Mouse (Mus musculus): Measurements from ENCODE around the gene Bax. TPM values are rescaled to one million over a fixed set of nuclear protein-coding genes. Genes with fewer than 3 reads are reported as not detected.
"Not testable (repeated sequence)": the region's sequence is repeated elsewhere in the genome, so short reads cannot be mapped to it uniquely, and the experiment has no call there.

Gene Bax
- total RNA-seq, 2 experiments from 2014 or later = 15.6 to 16.9 TPM

DNA sequence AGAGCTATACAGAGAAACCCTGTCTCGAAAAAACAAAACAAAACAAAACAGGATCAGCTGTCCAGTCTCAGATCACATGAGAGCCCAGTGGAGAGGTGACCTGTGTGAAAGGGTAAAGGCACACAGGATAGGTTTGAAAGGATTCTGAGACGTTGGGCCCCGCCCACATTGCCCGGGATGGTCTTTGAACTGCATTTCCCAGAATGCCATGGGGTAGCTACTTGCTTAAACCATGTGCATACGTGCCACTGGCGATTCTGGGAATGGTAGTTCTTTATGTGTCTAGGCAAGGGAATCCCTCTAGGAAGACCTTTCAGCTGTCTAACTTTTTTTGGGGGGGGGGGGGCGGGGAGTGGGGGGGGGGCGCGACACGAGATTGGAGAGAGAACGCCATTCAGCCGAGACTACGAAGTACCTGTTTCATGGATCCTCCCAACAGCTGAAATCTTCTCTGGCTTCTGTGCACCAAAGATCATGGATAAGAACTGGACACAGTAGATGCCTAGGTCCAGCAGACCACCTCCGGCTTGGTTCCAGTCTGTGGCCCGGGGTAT, 14.8 kb upstream of the Bax start, which contains the start of gene Tulp2:
Tulp2 (plus strand) TSS at position 504 of the 554 bp plus-strand sequence.
- DNase-seq = peak; percentile 46

DNA sequence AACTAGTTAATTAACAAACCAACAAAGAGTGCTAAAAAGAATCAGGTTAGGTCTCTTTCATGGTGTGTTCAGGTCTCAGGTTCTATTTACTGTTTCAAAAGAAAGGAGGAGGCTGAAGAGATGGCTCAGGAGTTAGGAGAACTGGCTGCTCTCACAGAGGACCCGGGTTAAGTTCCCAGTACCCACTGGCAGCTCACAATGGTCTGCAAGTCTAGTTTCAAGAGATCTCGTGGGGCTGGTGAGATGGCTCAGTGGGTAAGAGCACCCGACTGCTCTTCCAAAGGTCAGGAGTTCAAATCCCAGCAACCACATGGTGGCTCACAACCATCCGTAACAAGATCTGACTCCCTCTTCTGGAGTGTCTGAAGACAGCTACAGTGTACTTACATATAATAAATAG, 13.6 kb upstream of the Bax start:
- not testable (repeated sequence) for DNase-seq

DNA sequence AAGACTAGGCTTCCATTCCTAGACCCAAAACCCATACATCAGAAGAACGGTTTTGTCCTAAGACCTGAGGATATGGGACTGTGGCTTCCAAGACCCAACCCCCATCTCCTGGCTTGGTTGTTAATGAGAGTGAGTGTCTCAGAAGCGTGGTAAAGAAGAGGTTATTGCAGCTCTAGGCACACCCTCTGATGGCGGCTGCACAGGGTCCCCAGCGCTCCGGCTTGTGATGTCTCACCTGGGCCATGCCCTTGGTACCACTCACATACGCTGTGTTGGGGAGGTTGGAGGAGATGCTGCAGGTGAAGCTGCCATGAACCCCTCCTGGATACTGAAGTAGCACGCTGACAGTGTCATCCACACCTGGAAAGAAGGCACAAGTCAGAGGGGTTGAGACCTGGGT, 12.1 kb upstream of the Bax start:
- DNase-seq = no peak

DNA sequence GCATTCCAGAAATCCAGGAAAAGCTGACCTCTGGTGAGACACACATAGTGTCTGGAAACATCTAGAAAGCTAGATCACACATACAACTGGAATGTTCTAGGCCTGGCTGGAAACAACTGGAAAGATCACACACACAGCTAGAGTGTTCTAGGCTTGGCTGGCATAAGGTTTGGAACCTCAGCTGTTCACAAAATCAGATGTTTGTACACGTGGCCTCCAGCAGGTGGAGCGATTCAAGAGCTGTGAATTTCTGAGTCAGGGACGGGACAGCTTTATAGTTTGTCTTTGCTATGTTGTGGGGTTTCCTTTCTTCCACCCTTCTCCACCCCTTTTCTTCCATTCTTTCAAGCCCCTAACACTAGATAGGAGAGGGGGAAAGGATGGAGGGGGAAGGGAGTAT, 10.3 kb upstream of the Bax start:
- DNase-seq = no peak

DNA sequence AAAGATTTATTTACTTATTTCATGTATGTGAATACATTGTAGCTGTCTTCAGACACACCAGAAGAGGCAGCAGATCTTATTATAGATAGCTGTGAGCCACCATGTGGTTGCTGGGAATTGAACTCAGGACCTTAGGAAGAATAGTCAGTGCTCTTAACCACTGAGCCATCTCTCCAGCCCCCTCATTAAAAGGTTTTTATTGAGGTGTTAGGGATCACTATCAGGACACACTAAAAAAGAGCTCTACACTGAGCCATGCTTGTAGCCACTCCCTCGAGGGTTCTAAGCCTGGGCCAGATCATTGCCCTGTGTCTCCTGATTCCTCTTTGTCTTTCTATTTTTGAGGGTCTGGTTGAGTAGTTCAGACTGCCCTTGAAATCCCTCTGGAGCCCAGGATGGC, 9.8 kb upstream of the Bax start:
- no peak for DNase-seq

DNA sequence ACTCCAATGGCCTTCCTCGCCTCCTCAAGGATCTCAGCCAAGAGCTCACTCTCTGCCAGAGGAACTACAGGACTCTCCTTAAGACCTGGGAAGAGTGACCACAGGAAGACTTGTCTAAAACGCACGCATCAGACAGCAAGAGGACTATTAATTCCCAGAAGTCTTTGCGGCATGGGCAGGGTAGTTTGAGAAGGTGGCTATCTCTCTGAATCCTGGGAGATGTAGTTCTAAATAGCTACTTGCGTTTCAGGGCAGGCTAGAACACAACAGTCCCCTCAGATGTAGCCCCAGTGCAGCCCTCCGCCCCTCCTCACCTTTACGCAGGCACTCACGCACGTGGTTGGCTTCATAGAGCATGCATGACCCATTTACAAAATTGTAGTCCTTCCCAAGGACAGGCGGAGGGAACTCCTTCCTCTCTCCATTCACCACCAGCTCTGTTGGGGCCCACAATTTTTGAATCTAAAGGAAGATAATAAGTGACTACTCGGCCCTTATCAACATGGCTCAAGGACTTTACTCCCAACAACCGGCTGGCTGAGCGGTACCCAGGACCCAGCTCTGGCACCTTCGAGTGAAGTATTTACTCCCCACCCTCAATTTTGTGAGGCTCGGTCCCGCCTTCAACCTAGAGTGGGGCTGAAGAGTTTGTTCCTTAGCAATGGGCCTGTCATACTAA, 8.7 kb upstream of the Bax start:
- no peak for DNase-seq

DNA sequence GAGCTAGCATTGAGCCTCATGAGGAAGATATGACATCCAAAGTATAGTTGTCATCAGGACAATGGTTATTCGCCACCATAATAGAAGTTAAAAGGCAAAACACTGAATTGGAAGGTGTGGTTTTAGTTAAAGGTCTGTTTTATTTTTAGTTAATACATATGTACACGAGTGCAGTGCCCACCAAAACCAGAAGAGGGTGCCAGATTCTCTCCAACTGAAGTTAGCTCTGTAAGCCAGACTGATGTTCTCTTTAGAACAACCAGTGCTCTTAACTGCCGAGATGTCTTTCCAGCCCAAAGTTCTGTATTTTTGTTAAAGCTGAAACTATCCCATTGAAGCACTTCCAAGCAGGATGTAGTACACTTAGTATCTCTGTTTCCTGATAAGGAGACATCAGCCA, 4.2 kb upstream of the Bax start:
- DNase-seq = no peak

DNA sequence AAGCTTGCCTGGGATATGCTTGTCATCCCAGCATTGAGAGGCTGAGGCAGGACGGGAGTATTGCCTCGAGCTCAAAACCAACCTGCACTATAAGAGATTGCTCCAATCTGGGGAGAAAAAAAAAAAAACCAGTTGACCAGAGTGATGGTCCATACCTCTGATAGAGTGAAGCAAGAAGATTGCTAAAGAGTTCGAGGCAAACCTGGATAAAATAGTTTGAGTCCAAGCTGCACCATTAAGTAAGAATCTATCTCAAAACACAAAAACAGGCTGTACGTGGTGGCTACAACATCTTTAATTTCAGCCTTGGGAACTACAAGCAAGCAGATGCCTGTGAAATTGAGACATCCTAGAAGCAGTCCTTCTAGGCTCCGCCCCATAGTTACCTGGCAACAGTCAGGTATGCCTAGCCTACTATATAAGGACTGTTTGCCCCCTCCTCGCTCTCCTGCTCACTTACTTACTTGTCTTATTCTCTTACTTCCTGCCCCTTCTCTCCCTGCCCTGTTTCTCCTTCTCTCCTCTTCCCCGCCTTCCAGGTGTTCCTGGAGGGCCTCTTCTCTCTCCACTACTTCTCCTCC, 482 bp upstream of the Bax start:
- DNase-seq = no peak

DNA sequence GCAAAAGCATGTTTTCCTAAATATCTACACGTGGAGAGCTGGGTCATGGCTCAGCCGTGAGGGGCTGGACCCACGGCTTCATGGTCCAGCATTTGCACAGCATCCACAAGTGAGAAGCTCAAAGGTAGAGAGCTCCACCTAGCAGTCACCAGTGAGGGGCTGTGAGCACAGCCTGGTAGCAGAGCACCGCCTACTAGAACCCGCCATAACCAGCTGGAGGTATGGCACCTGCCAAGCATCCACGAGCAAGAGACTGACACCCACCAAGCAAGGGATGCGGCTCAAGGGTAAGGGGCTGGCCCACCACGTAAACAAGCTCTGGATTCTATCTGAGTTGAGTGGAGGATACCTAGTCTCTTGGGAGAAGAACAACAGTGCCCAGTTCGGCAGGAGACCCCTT, 1.1 kb downstream of the Bax start:
- DNase-seq = no peak

DNA sequence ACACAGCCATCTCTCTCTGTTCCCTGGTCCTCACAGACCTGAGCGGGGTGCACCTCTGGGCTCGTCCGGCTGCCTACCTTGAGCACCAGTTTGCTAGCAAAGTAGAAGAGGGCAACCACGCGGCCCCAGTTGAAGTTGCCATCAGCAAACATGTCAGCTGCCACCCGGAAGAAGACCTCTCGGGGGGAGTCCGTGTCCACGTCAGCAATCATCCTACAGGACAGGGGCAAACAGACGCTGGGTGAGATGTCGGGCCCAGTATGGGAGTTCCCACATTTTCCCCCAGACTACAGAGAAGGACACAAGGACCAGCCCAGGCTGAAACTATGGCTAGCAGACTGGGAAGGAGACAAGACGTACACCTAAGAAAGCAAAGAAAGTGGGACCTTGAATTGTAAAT, 1.6 kb downstream of the Bax start:
- DNase-seq = no peak

DNA sequence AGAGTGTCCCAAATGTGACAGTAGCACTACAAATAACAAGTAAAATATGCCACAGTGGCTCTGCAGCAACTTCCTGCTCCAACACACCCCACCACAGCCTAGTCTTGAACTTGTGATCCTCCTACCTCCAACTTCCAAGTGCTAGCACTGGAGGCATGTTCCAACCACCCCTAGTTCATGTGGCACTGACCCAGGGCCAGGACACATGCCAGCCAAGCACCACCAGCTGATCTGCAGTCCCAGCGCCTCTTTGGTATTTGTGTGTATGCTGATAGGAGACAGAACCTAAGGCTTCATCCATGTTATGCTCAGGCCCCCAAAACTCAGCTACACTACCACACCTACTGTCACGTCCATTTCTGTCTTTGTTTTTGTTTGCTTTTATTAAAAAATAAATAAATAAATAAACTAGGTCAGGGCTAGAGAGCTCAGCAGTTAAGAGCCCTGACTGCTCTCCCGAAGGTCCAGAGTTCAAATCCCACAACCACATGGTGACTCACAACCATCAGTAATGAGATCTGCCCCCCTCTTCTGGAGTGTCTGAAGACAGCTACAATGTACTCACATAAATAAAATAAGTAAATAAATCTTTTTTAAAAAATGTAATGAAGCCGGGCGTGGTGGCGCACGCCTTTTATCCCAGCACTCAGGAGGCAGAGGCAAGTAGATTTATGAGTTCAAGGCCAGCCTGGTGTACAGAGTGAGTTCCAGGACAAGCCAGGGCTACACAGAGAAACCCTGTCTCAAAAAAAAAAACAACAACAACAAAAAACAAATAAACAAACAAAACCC, 2.5 kb downstream of the Bax start:
- DNase-seq = no peak

DNA sequence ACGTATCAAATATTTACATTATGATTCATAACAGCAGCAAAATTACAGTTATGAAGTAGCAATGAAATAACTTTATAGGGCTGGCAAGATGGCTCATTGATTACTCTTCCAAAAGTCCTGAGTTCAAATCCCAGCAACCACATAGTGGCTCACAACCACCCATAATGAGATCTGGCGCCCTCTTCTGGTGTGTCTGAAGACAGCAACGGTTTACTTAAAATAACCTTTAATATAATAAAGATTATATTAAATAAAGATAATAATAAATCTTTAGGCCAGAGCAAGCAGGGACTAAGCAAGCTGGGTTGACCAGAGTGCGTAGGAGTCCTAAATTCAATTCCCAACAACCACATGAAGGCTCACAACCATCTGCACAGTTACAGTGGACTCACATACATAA, 3.8 kb downstream of the Bax start:
- not testable (repeated sequence) for DNase-seq

DNA sequence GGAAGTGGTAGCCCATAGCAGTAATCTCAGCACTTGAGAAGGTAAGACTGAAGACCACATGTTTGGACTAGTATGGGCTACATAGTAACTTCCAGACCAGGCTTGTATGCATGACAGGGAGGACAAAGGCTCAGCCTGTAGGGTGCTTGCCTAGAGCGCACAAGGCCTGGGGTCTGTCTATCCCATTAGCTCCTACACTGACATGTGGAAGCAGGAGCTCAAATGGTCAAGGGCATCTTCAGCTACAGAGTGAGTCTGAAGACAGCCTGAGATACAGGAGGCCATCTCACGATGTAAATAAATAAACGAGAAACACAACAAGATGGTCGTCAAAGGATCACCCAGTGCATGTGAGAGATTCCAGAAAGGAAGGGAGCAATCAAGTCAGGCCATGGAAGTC, 4.4 kb downstream of the Bax start:
- DNase-seq = no peak

DNA sequence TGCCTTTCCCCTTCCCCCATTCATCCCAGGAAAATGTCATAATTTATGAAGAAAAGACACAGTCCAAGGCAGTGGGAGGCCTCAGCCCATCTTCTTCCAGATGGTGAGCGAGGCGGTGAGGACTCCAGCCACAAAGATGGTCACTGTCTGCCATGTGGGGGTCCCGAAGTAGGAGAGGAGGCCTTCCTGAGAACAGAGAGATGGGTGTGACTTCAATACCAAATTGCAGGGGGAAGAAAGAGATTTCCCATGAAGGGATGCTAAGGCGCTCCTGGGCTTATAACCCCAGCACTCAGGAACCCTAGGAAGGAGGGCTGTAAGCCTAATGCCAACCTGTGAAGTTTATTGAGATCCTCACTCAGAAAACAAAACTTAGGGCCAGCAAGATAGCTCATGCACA, 4.9 kb downstream of the Bax start:
- no peak for DNase-seq

DNA sequence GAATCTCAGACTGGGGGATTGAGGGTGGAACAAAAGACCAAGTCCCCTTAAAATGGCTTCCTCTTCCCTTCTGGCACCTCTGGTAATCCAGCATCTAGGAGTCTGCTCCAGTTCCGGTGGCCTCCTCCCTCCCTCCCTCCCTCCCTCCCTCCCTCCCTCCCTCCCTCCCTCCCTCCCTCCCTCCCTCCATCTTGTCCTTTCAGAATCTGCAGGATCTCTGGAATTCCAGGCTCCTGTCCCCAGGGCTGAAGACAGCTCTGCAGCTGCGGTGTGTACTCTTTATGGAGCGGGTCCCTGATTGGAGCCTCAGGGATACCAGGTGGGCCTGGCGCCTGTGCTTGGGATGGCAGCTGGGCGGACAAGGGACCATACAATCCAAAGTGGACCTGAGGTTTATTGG, 5.4 kb downstream of the Bax start:
- no peak for DNase-seq

DNA sequence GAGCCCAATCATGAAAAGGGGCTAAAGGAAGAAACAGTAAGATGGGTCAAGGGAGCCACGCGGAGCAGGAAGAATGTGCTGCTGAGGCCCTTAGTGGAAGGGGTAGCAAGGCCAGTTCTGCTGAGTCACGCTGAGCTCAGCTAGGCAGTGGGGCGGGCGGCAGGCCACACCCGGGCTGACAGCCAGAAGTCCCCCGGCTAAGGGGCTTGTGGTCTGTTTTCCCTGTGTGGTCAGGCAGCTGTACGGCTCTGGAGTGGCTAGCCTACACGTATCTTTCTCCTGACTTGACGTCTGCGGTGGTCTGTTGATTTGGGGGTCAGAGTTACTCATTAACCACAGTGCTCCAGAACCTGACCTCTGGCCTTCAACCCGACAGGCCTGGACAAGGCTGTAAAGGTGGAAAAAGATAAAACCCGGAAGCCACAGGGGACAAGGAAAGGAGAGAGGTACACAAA, 5.8 kb downstream of the Bax start:
- peak; percentile 67 for DNase-seq

DNA sequence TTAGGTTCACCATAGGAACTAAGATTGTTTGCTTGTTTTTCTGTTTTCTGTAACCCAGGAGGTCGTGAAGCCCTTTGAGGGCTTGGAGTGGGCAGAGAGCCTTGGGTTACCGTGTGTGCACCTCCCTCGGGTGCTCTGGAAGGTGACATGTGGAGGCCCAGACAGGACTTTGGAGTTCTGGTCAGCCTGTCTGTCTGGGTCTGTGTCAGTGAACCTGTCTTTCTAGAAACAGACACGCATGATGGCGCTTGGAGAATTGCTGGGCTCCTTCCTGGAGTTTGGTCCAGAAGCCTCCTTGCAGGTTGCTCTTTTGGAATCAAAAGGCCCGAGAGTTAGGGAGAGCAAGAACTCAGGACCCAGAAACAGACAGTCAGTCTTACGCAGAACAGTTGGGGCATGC, 6.3 kb downstream of the Bax start:
- DNase-seq = no peak

DNA sequence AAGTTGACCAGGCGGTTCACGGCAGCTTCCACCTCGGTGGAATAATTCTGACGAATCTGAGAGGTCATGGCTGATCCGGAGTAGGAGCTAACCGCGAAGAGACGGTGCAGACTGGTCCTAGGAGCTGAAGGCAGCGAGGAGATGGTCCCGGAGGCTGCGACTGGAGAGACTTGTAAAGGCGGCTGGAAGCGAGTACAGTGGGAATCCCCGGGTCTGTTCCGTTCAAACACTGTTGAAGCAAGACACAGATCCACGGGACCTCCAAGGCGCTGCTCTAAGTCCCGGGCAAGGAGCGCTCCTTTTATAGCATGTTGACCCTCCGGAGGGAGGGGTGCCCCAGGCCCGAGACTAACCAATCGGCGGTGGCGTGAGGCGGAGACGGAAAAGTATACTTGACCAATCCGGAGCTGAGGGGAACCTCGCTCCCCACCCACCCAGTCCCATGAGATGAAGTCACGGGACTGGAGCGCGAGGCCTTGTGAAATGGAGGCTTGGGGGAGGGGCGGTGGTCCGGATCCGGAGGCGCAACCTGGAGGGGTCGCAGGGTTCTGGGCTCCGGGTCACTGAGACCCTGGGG, 7.0 kb downstream of the Bax start, which contains the start of gene Ftl1:
Ftl1 (minus strand) TSS at position 321 of the 577 bp plus-strand sequence.
- peak; percentile 98 for DNase-seq

DNA sequence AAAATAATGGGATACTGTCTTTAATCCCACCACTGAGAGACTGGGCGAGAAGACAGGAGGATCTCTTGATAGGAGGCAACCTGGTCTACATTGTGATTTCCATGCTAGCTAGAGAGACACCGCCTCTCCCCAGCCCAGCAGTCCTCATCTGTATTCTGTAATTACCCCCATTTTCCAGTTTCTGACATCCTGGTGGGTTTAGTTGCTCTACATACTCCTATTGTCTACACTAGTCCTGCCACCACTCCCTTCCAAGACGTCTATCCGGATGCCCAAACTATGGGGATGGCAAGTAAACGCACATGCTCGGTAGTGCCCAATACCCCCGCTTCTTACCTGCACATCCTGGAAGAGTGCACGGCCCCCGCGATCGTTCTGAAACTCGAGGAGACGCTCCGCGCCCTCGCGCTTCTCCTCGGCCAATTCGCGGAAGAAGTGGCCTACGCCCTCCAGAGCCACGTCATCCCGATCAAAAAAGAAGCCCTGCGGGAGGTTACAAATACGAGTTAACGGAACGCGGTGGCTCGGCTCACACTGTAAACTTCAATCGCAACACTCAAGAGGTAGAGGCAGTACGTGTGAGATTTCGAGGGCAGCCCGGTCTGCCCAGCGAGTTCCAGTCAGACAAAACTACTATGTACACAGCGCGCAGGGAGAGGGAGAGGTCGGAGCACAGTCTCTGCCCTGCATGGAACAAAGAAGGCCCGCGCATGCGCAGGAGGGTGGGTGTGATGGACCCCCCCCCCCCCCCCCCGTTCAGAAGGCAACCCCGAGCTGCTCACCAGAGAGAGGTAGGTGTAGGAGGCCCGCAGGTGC, 7.7 kb downstream of the Bax start:
- peak; percentile 71 for DNase-seq

DNA sequence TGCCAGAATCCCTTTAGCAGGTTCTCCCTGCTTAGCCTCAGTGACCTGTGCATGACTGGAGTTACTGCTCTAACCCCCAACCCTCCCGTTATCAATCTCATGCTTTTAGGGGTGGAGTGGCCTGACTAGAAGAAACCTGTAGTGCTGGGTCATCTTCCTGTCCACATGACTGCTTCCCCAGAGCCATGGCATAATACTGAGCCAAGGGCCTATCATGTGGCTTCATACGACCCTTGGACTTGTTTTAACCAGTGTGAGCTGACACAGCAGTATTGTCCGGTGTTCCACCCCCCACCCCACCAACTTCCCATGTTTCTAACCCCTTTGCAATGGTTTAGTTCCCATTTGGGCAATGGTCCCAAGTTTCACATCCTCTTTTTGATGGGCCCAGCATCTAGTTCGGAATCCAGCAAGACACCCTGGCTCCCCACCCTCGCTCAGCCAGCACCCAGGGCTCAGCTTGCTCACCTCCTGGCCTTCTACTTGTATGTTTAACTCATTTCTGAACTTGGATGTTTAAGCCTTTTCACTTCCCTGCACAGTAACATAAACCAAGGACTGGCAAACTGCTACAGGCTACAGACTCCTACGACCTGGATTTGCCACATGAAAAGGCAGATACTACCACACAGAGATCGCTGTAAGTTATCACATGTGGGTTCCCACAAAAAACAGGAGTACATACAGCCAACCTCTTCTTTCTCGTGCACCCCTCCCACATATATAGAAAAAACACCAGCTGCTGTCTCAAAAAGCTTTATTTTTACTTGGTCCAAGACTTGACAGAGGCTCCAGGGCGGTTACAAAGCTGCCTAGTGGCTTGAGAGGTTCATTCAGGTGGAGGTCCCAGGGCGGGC, 9.3 kb downstream of the Bax start:
- peak; percentile 48 for DNase-seq

DNA sequence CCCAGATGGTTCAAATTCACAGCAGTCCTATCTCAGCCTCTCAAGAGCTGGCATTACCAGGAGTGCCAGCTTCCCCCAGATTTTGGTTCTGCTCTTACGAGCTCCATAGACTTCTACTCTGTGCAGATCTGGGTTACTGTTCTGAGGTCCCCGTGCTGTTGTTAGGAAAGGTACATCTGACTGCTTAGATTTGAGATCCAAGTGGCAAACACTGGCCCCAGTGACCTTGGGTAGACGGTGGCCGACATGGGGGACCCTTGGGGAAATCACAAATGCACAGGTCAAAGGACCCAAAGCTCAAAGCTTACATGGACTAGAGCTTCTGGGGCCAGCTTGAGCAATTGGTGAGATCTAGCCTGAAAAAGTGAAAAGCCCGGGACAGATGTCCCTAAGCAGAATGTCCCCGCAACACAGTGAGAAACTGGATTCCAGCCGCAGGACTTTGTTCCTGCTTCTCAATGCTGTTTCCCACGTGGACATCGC, 9.9 kb downstream of the Bax start:
- DNase-seq = no peak

Data from gastrocnemius, postnatal 25 days (tissue).